Mouse (Mus musculus): ENCODE measurements around the gene Lamb1.

GRCm38 (mm10) chr12:31306075-31306675 is 41.1 kb downstream of the Lamb1 start:
- TF ChIP-seq POLR2A (IDR thresholded peaks at IDR 0.05; ENCODE audit: low read depth, low read length) (no peak), CTCF (IDR thresholded peaks at IDR 0.05; ENCODE audit: extremely low read depth, insufficient read length, insufficient replicate concordance, low read depth, low read length) (no peak)

All from small intestine, adult 2 months (tissue).